Mouse (Mus musculus): Measurements from ENCODE around the gene Dnal4. TPM values are rescaled to one million over a fixed set of nuclear protein-coding genes. Genes with fewer than 3 reads are reported as not detected.

Dnal4 gene
- polyA plus RNA-seq, 1 experiment from 2014 or later: 68.6 TPM

DNA sequence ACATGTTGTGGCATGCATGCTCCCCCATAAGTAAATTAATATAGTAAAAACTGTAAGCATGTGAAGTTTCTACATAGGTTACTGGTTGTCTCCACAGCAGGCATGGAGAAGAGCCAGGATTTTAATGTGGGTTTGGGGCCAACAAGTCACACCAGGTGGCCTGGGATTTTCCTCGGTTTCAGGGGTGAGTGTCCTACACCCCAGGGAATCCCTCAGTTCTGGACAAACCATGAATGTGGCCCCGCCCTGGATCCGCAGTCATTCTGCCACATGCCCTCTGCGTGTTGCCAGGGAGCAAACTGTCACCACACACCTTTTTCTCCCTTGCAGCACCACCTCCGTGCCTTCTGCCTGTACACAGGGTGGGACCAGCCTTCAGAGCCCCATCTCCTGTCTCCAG, 31.0 kb upstream of the Dnal4 start:
- peaks cover 74% of the 10 kb centered on the region for H3K27me3 ChIP-seq (replicated peaks; ENCODE audit: low read depth, poor library complexity, severe bottlenecking)
- no peaks in the 10 kb centered on the region for H3K9me3 ChIP-seq
- no peak for DNase-seq (ENCODE audit: low spot score)
- no peaks in the 10 kb centered on the region for H3K36me3 ChIP-seq (replicated peaks)
- 56% methylated on average over 5 of the region's 5 CpGs for WGBS
- no peak overlapping the region for H3K27ac ChIP-seq (replicated peaks)
- no peak overlapping the region for H3K4me3 ChIP-seq
- peaks cover 17% of the 10 kb centered on the region for H3K4me1 ChIP-seq

DNA sequence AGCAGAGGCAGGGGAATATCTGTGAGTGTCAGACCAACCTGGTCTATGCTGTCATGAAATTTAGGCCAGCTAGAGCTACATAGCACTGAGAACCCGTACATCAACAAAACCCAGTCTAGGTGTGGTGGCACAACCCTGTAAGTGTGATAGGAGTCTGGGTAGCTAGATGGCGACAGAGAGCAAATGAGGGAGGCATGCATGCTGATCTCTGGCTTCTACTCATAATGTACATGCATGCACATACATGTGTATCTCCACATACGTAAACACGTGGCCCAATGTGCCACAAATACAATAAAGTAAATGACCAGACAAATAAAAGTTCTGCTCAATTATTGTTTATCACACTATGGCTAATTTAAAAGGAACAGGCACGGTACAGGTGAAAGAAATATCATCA, 30.5 kb upstream of the Dnal4 start:
- Histone ChIP-seq H3K4me3 (no peak overlapping the region), H3K36me3 (replicated peaks) (no peaks in the 10 kb centered on the region), H3K27ac (replicated peaks) (no peak overlapping the region), H3K4me1 (peaks cover 23% of the 10 kb centered on the region), H3K9me3 (no peaks in the 10 kb centered on the region), H3K27me3 (replicated peaks; ENCODE audit: low read depth, poor library complexity, severe bottlenecking) (peaks cover 79% of the 10 kb centered on the region)
- WGBS: 39% methylated on average over 5 of the region's 5 CpGs
- DNase-seq (ENCODE audit: low spot score): peak; percentile 37

DNA sequence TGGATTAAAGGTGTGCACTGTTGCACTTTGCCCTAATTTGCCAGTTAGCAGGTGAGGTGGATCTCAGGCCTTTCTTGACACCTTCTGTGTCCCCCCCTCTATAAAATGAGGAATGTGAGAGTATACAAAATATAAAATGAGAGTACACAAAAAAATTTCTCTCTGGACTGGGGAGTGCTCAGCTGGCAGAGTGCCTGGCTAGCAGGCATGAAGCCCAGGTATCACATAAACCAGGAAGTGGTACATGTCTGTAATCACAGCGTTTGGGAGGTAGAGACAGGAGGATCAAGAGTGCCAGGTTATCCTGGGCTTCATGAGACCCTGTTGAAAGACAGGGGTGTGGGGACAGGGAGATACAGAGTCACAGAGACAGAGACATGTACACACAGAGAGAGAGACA, 29.4 kb upstream of the Dnal4 start:
- H3K27ac ChIP-seq (replicated peaks): no peak overlapping the region
- H3K9me3 ChIP-seq: no peaks in the 10 kb centered on the region
- H3K4me3 ChIP-seq: no peak overlapping the region
- H3K36me3 ChIP-seq (replicated peaks): no peaks in the 10 kb centered on the region
- H3K4me1 ChIP-seq: peaks cover 23% of the 10 kb centered on the region
- peaks cover 86% of the 10 kb centered on the region for H3K27me3 ChIP-seq (replicated peaks; ENCODE audit: low read depth, poor library complexity, severe bottlenecking)
- WGBS: 35% methylated on average over 1 of the region's 1 CpGs
- DNase-seq (ENCODE audit: low spot score): no peak

DNA sequence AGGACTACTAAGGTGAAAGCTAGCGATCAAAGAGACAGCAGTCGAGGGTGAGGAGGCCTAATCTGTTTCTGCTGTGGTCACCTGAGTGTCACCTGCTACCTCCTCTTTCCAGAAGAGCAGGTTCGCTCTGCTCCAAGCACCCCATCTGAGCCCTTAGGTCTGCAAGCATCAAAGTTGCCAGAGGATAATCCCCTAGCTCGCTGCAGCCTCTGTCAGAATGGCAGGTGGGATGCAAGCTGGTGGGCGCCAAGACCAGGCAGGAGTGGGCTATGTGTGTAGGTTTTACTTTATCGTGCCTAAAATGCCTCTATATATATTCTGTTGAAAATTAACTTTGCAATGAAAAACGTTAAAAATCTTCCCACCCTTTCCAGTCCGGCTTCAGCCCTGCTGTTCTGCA, 27.6 kb upstream of the Dnal4 start:
- H3K4me3 ChIP-seq: peak overlapping the region; percentile 72; the same call in 1 of the 2 replicates
- peaks cover 23% of the 10 kb centered on the region for H3K4me1 ChIP-seq
- no peak overlapping the region for H3K27ac ChIP-seq (replicated peaks)
- no peaks in the 10 kb centered on the region for H3K9me3 ChIP-seq
- peaks cover 96% of the 10 kb centered on the region for H3K27me3 ChIP-seq (replicated peaks; ENCODE audit: low read depth, poor library complexity, severe bottlenecking)
- H3K36me3 ChIP-seq (replicated peaks): no peaks in the 10 kb centered on the region
- 21% methylated on average over 8 of the region's 8 CpGs for WGBS
- DNase-seq (ENCODE audit: low spot score): no peak

GRCm38 (mm10) chr15:79804352-79805071, 26.9 kb upstream of the Dnal4 start, which contains the start of gene Nptxr:
TSS of gene Nptxr (minus strand) at chr15:79804766.
- Histone ChIP-seq H3K4me3 (peak within 1 kb of the TSS; percentile 72), H3K27ac (replicated peaks) (peak within 1 kb of the TSS; percentile 75), H3K9me3 (no peaks in the 10 kb centered on the region), H3K27me3 (replicated peaks; ENCODE audit: low read depth, poor library complexity, severe bottlenecking) (peaks cover 94% of the 10 kb centered on the region), H3K4me1 (peaks cover 23% of the 10 kb centered on the region), H3K36me3 (replicated peaks) (no peaks in the 10 kb centered on the region)
- DNase-seq (ENCODE audit: low spot score): peak; percentile 71
- under 1% methylated on average over 91 of the region's 91 CpGs for WGBS

DNA sequence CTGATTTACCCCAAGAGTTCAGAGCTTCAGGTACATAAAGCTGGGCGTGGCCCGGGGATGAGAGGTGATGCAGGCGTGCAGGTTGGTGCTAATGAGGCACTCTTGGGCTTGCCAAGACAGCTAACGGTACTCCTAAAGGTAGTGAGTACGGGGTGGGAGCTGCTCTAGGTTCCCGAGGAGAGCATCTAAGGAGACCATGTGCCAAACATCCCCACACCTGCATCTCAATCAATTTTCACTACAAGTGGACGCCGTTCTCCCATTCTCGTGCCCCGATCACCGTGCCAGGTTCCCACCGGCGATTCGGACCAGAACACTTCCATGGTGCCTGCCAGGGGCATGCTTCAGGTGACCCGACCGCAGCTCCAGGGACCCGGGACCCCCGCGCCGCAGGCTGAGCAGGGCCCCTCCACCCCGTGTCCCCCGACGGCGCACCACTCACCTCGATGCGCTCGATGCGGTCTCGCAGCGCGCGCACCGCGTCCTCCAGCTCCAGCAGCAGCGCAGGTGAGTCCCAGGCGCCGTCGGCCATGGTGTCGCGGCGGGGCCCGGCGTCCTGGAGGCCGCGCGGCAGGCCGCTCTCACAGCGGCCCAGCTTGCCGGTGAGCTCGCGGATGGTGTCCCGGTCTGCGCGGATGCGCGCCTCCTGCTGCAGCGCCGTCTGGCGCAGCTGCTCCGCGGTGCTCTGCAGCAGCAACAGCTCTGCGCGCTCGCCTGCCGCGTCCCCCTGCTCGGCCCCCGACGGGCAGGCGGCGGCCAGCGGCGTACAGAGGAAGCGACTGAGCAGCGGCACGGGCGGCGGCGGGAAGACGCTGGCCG, 26.1 kb upstream of the Dnal4 start:
- WGBS: 6% methylated on average over 81 of the region's 81 CpGs
- H3K27ac ChIP-seq (replicated peaks): peak overlapping the region; percentile 75
- H3K4me1 ChIP-seq: peaks cover 23% of the 10 kb centered on the region
- DNase-seq (ENCODE audit: low spot score): no peak
- peak overlapping the region; percentile 72 for H3K4me3 ChIP-seq
- H3K9me3 ChIP-seq: no peaks in the 10 kb centered on the region
- H3K27me3 ChIP-seq (replicated peaks; ENCODE audit: low read depth, poor library complexity, severe bottlenecking): peaks cover 87% of the 10 kb centered on the region
- no peaks in the 10 kb centered on the region for H3K36me3 ChIP-seq (replicated peaks)

- DNase-seq (ENCODE audit: low spot score): no peak
- no peak overlapping the region for H3K27ac ChIP-seq (replicated peaks)
- peaks cover 23% of the 10 kb centered on the region for H3K4me1 ChIP-seq
- H3K9me3 ChIP-seq: no peaks in the 10 kb centered on the region
- peaks cover 75% of the 10 kb centered on the region for H3K27me3 ChIP-seq (replicated peaks; ENCODE audit: low read depth, poor library complexity, severe bottlenecking)
- H3K36me3 ChIP-seq (replicated peaks): no peaks in the 10 kb centered on the region
- H3K4me3 ChIP-seq: no peak overlapping the region
- 67% methylated on average over 4 of the region's 4 CpGs for WGBS
Measured at GRCm38 (mm10) chr15:79802304-79802703, 24.7 kb upstream of the Dnal4 start.

DNA sequence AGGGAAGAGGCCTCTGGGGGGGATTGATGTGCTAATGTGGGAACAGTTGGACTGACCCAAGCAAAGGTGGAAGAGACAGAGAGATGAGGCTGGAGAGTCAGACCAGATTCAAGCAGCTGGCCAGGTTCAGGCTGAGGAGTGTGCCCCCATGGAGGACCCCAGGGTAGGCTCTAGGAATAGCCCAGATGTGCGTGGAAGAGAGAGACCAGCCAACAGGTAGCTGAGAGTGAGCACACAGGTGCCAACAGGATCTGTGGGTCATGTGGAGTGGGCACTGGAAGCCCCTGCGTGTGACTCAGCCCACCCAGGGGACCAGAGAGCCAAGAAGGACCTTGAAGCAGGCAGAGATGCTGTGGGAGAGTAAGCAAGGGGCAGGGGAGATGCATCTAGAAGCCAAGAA, 24.0 kb upstream of the Dnal4 start:
- Histone ChIP-seq H3K27ac (replicated peaks) (no peak overlapping the region), H3K4me3 (no peak overlapping the region), H3K9me3 (no peaks in the 10 kb centered on the region), H3K27me3 (replicated peaks; ENCODE audit: low read depth, poor library complexity, severe bottlenecking) (peaks cover 68% of the 10 kb centered on the region), H3K4me1 (peaks cover 23% of the 10 kb centered on the region), H3K36me3 (replicated peaks) (no peaks in the 10 kb centered on the region)
- WGBS: 76% methylated on average over 2 of the region's 2 CpGs
- no peak for DNase-seq (ENCODE audit: low spot score)

- Histone ChIP-seq H3K9me3 (no peaks in the 10 kb centered on the region), H3K27me3 (replicated peaks; ENCODE audit: low read depth, poor library complexity, severe bottlenecking) (peaks cover 59% of the 10 kb centered on the region), H3K27ac (replicated peaks) (no peak overlapping the region), H3K4me3 (no peak overlapping the region), H3K36me3 (replicated peaks) (no peaks in the 10 kb centered on the region), H3K4me1 (peaks cover 23% of the 10 kb centered on the region)
- WGBS: 61% methylated on average over 11 of the region's 11 CpGs
- DNase-seq (ENCODE audit: low spot score): no peak
Measured at GRCm38 (mm10) chr15:79800701-79801100, 23.1 kb upstream of the Dnal4 start.

DNA sequence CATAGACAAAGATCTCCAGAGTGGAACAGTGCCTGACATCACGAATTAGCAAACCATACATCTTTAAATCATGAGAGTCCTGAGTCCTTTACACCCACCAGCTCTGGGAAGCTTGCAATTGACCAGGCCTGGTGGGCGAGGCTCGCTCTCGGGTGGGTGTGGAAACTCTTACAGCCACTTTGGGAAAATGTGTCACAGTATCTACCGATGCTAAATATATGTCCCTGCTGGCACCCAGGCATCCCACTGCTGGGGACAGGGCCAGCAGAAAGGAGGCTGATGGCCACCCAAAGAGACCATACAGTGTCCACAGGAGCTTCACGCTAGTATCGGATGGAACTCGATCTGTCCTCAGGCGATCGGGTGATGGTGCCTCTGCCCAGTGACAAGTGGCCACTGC, 20.9 kb upstream of the Dnal4 start:
- Histone ChIP-seq H3K4me3 (no peak overlapping the region), H3K4me1 (peaks cover 9% of the 10 kb centered on the region), H3K9me3 (no peaks in the 10 kb centered on the region), H3K27ac (replicated peaks) (no peak overlapping the region), H3K27me3 (replicated peaks; ENCODE audit: low read depth, poor library complexity, severe bottlenecking) (peaks cover 49% of the 10 kb centered on the region), H3K36me3 (replicated peaks) (no peaks in the 10 kb centered on the region)
- 91% methylated on average over 10 of the region's 10 CpGs for WGBS
- DNase-seq (ENCODE audit: low spot score): no peak

DNA sequence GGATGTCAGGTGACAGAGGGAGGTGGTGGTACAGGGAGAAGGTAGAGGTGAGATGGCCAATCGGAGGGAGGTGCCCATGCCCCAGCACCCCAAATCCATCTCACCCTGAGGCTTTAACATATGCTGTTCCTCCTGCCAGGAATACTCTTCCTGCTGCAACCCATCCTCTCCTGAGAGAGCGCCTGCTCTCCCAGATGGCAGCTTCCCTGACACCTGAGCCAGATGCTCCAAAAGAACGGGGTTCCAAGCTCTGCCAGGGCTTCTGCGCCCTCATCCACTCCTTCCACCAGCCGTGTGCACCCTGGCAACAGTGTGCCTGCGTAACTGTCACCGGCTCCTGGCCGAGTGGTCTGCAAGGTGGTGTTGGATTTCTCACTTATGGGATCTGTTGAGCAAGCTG, 20.0 kb upstream of the Dnal4 start:
- no peaks in the 10 kb centered on the region for H3K9me3 ChIP-seq
- H3K27me3 ChIP-seq (replicated peaks; ENCODE audit: low read depth, poor library complexity, severe bottlenecking): peaks cover 49% of the 10 kb centered on the region
- no peaks in the 10 kb centered on the region for H3K36me3 ChIP-seq (replicated peaks)
- H3K27ac ChIP-seq (replicated peaks): no peak overlapping the region
- no peak for DNase-seq (ENCODE audit: low spot score)
- H3K4me1 ChIP-seq: peaks cover 6% of the 10 kb centered on the region
- 82% methylated on average over 8 of the region's 8 CpGs for WGBS
- no peak overlapping the region for H3K4me3 ChIP-seq

- DNase-seq (ENCODE audit: low spot score): no peak
- peaks cover 48% of the 10 kb centered on the region for H3K27me3 ChIP-seq (replicated peaks; ENCODE audit: low read depth, poor library complexity, severe bottlenecking)
- H3K4me1 ChIP-seq: peaks cover 11% of the 10 kb centered on the region
- H3K9me3 ChIP-seq: no peaks in the 10 kb centered on the region
- no peak overlapping the region for H3K27ac ChIP-seq (replicated peaks)
- WGBS: 80% methylated on average over 7 of the region's 7 CpGs
- no peak overlapping the region for H3K4me3 ChIP-seq
- no peaks in the 10 kb centered on the region for H3K36me3 ChIP-seq (replicated peaks)
Measured at GRCm38 (mm10) chr15:79797096-79797495, 19.4 kb upstream of the Dnal4 start.

GRCm38 (mm10) chr15:79796256-79796655, 18.6 kb upstream of the Dnal4 start:
- peaks cover 45% of the 10 kb centered on the region for H3K27me3 ChIP-seq (replicated peaks; ENCODE audit: low read depth, poor library complexity, severe bottlenecking)
- 91% methylated on average over 12 of the region's 12 CpGs for WGBS
- DNase-seq (ENCODE audit: low spot score): no peak

More at GRCm38 (mm10) chr15:79796256-79796655, 18.6 kb upstream of the Dnal4 start:
- Histone ChIP-seq H3K9me3 (no peaks in the 10 kb centered on the region), H3K4me1 (peaks cover 11% of the 10 kb centered on the region), H3K4me3 (no peak overlapping the region), H3K36me3 (replicated peaks) (no peaks in the 10 kb centered on the region), H3K27ac (replicated peaks) (no peak overlapping the region)

Measured in embryonic facial prominence, embryonic 10.5 days (tissue).